Mouse (Mus musculus): Measurements from ENCODE around the gene Asap2.
A peak's percentile ranks its signal among the peaks of the same experiment; 100 is the strongest.

Asap2 gene

GRCm38 (mm10) chr12:21132537-21132936 is 142.3 kb downstream of the Asap2 start:
- DNase-seq (ENCODE audit: low spot score in 2 of 2) = no peak

DNA sequence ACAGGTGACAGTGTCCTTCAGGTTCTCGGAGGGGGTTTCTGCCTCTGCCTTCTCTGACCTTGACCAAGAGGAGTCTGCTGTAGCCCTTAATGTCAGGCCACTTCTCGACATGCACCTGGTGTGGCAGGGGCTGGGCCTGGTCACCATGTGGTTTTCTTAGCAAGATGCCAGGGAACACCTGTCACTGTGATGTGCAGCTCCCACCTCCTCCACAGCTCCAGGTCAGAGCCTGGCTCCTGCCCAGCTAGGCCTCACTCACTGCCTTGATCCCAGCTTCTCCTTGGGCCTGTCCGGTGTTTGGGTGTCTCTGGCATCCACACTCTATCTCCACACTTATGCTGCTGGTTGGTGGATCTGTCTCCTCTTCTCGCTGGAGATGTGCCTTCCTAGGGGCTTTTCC is 142.8 kb downstream of the Asap2 start:
- no peak for DNase-seq (ENCODE audit: low spot score in 2 of 2)

- DNase-seq (ENCODE audit: low spot score in 2 of 2) = no peak
Measured at GRCm38 (mm10) chr12:21133972-21134859, 144.0 kb downstream of the Asap2 start.

DNA sequence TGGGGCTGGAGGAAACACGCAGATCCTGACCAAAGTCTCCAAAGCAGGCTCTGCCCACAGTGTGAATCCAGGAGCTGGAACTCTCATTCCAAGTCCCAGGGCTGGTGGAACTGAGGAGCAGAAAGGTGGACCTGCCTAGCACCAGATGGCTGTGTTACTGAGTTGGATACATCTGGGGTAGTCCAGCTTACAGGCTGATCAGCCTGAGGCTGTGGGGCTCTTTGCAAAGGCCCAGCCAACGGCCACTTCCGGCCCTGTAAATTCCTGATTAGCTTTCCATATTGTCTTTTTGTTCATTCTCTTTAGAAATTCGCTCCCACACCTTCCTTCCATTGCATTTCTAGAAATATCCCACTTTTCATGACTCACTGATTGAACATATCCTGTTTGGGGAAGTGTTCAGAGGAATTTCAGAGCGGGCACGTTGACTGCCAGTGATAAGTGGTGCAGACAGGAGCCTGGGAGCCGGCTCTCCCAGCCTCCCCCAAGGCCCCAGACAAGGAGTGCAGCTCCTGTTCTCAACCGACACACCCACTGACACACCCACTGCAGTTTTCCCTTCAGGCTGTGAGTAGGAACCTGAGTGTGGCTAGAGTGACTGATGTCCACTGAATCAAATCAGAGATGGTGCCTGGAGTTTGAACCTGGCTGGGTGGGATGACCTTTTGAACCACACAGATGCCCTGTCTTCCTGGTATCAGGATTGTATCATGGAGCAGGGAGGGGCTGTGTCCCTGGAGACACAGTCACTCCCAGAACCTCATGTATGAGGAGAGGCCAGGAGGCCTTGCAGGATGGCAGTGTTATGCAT is 145.6 kb downstream of the Asap2 start:
- no peak for DNase-seq (ENCODE audit: low spot score in 2 of 2)

DNA sequence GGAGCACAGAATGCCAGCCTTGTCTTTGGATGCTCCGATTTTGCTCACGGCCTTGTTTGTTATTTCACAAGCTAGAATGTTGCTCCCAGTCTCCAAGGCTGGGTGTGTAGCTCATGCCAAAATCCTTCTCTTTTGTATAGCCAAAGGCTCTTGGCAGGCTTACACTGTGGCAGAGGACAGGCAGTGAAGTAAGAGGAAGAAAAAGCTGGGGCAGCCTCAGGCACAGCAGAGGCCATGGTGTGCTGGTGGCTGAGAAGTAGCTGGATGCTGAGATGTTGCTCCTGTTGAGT is 146.1 kb downstream of the Asap2 start:
- DNase-seq (ENCODE audit: low spot score in 2 of 2) = no peak

DNA sequence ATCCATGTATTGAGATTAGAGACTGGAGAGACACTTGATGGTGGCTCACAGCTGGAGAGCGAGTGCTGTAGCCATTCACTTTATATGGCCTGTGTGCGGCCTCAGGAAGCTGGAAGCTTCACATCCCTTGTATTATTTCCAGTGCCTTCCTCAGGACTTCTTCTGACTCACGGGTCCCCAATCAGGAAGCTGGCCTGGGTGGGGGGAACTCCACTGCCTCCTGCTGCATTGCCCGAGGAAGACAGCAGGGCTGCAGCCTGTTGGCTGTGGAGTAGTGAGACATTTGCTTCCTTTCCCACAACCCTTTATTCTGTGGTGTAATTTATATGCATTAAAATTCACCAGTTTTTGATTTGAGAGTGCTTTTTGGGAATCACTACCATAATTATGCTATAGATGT is 149.3 kb downstream of the Asap2 start:
- no peak for DNase-seq (ENCODE audit: low spot score in 2 of 2)

GRCm38 (mm10) chr12:21140153-21140552 is 149.9 kb downstream of the Asap2 start:
- DNase-seq (ENCODE audit: low spot score in 2 of 2) = no peak

DNA sequence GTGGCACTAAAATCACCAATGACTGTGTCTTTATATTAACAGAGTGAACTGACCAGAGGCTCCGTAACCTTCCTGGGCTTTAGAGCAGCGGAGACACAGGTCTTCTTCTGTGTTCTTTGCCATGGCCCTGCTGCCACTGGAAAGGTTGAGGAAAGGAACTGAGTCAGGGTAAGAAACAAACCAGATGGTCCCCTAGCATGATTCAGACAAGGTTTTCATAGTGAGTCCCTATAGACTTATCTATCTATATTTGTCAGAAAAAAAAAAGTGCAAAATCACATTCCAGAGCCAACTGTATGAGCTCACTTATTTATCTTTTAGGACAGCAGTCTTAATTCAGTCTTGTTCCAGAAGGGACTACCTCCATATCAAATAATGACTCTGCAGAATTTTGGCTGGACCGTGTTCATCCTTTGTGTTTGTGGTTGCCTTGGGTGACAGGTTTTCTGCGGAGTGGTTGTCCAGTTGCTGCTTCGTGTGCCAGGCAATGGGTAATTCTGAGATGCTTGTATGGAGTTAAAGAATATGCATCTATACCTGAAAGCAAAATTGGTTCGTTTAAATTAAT is 150.6 kb downstream of the Asap2 start:
- DNase-seq (ENCODE audit: low spot score in 2 of 2) = no peak

DNA sequence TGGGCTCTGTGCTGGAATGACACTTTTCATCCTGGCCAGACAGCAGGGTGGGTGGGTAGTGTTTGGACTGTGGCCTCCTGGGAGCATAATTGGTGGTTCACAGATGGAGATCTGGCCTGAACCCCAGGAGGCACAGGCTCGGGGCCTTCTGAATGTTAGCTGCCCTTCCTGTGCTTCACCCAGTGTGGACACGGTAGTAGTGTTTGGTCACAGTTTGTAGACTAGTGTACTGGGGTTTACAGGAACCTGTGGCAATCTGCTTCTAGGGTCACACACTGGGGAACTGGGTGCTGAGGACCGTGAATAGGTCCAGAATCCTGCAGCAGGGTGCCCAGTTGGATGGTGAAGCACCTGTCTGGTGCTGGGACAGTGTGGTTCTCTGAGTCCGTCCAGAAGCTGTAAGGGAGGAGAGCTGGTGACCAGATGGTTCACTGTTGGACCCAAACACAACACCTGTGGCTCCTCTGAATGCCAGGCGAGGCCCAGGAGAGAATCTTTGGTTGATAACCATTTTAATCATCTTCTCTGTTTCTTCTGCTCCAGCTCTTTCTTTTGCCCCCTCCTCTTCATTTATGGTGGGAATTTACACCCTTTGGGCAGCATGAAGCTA is 151.5 kb downstream of the Asap2 start:
- DNase-seq (ENCODE audit: low spot score in 2 of 2) = no peak

GRCm38 (mm10) chr12:21142489-21143254 is 152.4 kb downstream of the Asap2 start:
- no peak for DNase-seq (ENCODE audit: low spot score in 2 of 2)

DNA sequence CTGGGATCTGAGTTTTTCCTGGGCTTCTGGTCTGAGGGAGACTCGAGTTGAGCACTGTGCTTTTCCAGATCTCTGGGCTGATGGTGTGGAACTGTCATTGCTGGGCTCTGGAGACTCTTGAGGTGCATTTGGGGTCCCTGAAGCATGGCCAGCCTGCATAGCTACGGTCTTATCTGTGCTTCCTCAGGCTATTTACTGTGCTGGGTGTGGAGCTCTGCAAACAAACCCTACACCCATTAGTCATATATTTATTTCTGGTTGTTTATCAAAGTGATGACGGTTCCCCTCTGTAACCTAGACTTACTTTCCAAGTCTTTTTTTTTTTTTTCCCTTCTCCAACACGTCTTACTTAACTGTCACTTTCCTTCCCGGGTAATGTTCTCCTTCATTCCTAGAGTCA is 154.3 kb downstream of the Asap2 start:
- no peak for DNase-seq (ENCODE audit: low spot score in 2 of 2)

- no peak for DNase-seq (ENCODE audit: low spot score in 2 of 2)
Measured at GRCm38 (mm10) chr12:21145050-21145449, 154.8 kb downstream of the Asap2 start.

- DNase-seq (ENCODE audit: low spot score in 2 of 2) = no peak
Measured at GRCm38 (mm10) chr12:21146826-21147225, 156.6 kb downstream of the Asap2 start.

- no peak for DNase-seq (ENCODE audit: low spot score in 2 of 2)
Measured at GRCm38 (mm10) chr12:21153279-21153707, 163.0 kb downstream of the Asap2 start.

DNA sequence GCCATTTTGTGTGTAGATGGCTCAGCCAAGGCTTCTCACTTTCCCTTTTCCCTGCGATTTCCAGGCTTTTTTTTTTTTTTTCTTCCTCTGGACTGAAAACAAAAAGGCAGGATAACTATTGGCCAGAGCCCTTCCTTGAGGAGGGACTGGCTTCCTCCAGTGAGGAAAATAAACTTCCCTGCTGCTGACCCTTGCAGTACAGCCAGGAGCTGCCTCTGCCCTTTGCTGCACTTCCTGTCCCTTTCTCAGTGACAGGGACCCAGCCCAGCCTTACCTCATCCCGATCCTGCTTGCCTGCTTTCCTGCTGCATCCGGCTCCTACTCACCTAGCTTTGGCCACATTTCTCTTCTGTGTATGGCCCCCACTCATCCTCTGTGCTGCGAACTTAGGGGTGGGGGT is 164.8 kb downstream of the Asap2 start:
- DNase-seq (ENCODE audit: low spot score in 2 of 2) = no peak

GRCm38 (mm10) chr12:21159304-21159703 is 169.0 kb downstream of the Asap2 start:
- no peak for DNase-seq (ENCODE audit: low spot score in 2 of 2)

GRCm38 (mm10) chr12:21160327-21160828 is 170.1 kb downstream of the Asap2 start:
- DNase-seq (ENCODE audit: low spot score in 2 of 2) = no peak

DNA sequence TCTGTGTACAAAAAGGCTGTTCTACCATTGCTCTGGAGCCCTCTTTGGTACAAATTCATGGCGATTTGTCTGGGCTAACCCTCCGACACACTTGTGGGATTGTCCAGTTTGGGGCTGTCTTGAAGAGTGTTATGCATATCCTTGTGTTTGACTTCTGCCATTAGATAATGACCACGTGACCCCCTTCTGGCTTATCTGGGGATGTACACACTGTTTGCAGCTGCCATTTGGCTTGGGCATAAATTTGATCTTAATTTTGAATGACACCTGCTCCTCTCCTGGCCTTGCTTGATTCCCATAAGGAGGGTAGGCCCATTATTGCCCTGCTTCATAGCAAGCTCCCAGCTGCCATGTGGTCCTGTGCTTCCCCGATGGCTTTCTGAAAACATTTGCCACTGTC is 171.6 kb downstream of the Asap2 start:
- peak in 1 of 2 experiments; percentile 19 for DNase-seq (ENCODE audit: low spot score in 2 of 2)

DNA sequence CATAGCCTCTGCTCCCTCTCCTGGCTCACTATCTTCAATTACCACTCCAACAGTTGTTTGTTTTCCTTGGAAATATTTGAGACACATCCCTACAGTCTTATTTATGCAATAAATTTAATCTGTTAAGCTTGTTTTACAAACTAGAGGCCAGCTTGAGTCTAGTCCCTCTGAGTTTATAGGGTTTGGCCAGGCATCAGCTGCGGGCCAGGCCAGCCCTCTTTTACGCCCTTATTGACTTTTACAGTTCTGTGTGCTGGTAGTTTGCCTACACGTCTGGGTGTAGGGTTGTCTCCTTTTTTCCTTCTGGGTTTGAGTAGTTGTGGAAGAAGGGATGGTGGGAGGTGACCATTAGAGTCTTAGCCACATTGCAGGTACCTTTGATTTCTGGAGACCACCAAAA is 173.4 kb downstream of the Asap2 start:
- no peak for DNase-seq (ENCODE audit: low spot score in 2 of 2)

- DNase-seq (ENCODE audit: low spot score in 2 of 2) = no peak
Measured at GRCm38 (mm10) chr12:21164251-21164650, 174.0 kb downstream of the Asap2 start.

- DNase-seq (ENCODE audit: low spot score in 2 of 2) = no peak
Measured at GRCm38 (mm10) chr12:21165157-21165556, 174.9 kb downstream of the Asap2 start.
